10 mouse cellular contexts compared by ENCODE assay signal in the genomic region with DNA sequence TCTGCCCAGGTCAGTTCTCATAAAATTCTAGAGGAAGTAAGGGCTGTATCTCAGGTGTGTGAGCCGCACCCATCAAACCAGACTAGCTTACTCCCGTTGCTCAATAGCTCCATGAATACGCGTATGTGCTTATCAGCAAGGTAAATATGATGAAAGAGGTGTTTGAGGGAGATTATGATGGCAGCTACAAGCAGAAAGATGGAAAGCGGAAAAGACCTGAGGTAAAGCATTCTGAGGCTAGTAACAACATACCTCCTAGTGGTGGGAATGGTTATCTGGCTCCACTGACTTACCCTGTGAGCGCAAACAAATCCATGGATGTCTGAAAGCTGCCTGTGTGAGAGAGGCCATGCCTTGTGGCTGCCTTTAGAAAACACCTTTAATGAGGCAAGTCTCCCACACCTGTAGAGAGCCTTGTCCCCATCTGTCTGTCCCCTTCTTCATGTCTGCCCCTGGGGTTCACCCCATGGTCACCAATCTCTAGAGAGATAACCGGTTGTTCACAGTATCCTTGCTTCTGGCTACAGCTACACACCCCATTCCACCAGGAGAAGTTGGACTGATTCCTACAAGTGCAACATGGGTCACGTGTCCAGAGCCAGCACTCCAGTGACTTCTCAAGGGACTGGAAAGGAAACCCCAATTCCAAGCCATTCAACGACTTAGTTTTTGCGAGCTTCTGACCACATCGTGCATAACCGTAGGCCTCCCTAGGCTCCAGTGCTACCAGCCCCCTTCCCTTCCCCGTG. TPM values are rescaled to one million over a fixed set of nuclear protein-coding genes. Genes with fewer than 3 reads are reported as not detected.
DNase-seq lines count a peak whose midpoint lies in the region; ATAC-seq and TF ChIP-seq lines count a peak whose summit lies in the region.
"Had no signal": no experiment of that assay in that cellular context is flagged by ENCODE, and none has a peak within 500 bp of the region (broad histone marks: within the 10 kb centered on the region; RNA-seq: fewer than 3 reads in every experiment).

No protein-coding gene starts in this region.

- no peak overlapping the region for H3K9ac ChIP-seq in midbrain, postnatal 0 days (replicated peaks; ENCODE audit: low read length, poor library complexity, severe bottlenecking)
- H3K9ac ChIP-seq in midbrain, embryonic 15.5 days, result no peak overlapping the region
- H3K9ac ChIP-seq in limb, embryonic 13.5 days, result no peak overlapping the region
- H3K9ac ChIP-seq in stomach, postnatal 0 days (ENCODE audit: low read length), result no peak overlapping the region
- no peak overlapping the region for H3K9ac ChIP-seq in hindbrain, embryonic 11.5 days (ENCODE audit: low read depth, low read length)
- H3K9ac ChIP-seq in hindbrain, embryonic 14.5 days, result no peak overlapping the region
- H3K9ac ChIP-seq: neural tube, embryonic 12.5 days had no signal

- no peaks in the 10 kb centered on the region for H3K36me3 ChIP-seq in midbrain, postnatal 0 days (ENCODE audit: insufficient read depth, low read length)
- no peaks in the 10 kb centered on the region for H3K36me3 ChIP-seq in midbrain, embryonic 15.5 days (replicated peaks)
- no peaks in the 10 kb centered on the region for H3K36me3 ChIP-seq in limb, embryonic 13.5 days
- no peaks in the 10 kb centered on the region for H3K36me3 ChIP-seq in stomach, postnatal 0 days (ENCODE audit: control insufficient read depth, insufficient read depth, low read length)
- no peaks in the 10 kb centered on the region for H3K36me3 ChIP-seq in hindbrain, embryonic 11.5 days (ENCODE audit: control insufficient read depth, insufficient read depth, low read length)
- no peaks in the 10 kb centered on the region for H3K36me3 ChIP-seq in hindbrain, embryonic 14.5 days (replicated peaks; ENCODE audit: control insufficient read depth, insufficient read depth)
- H3K36me3 ChIP-seq: neural tube, embryonic 12.5 days had no signal

- H3K9me3 ChIP-seq in midbrain, postnatal 0 days (ENCODE audit: low read length), result no peaks in the 10 kb centered on the region
- no peaks in the 10 kb centered on the region for H3K9me3 ChIP-seq in midbrain, embryonic 15.5 days
- H3K9me3 ChIP-seq in limb, embryonic 13.5 days, result no peaks in the 10 kb centered on the region
- H3K9me3 ChIP-seq in stomach, postnatal 0 days (ENCODE audit: control insufficient read depth, low read length), result no peaks in the 10 kb centered on the region
- no peaks in the 10 kb centered on the region for H3K9me3 ChIP-seq in hindbrain, embryonic 11.5 days (ENCODE audit: control insufficient read depth, low read length)
- H3K9me3 ChIP-seq in hindbrain, embryonic 14.5 days (ENCODE audit: control insufficient read depth, low read length), result no peaks in the 10 kb centered on the region
- H3K9me3 ChIP-seq: neural tube, embryonic 12.5 days had no signal

- 82% methylated on average over 13 of the region's 13 CpGs for WGBS in midbrain, postnatal 0 days
- 86% methylated on average over 13 of the region's 13 CpGs for WGBS in midbrain, embryonic 15.5 days
- 58% methylated on average over 13 of the region's 13 CpGs for WGBS in limb, embryonic 13.5 days
- 56% methylated on average over 13 of the region's 13 CpGs for WGBS in stomach, postnatal 0 days
- 87% methylated on average over 13 of the region's 13 CpGs for WGBS in hindbrain, embryonic 11.5 days
- 87% methylated on average over 13 of the region's 13 CpGs for WGBS in hindbrain, embryonic 14.5 days

- 0 out of 2 replicates have a peak, but pooled peaks have one; percentile 8 for TF ChIP-seq CTCF in midbrain, postnatal 0 days (IDR thresholded peaks at IDR 0.05)
- peak; percentile 67 for TF ChIP-seq CTCF in stomach, postnatal 0 days (IDR thresholded peaks at IDR 0.05; ENCODE audit: low read depth)

- H3K4me2 ChIP-seq in midbrain, postnatal 0 days (ENCODE audit: low read depth, low read length, poor library complexity, severe bottlenecking), result no peak overlapping the region
- no peak overlapping the region for H3K4me2 ChIP-seq in midbrain, embryonic 15.5 days
- 0 out of 2 replicates have a peak overlapping the region, but pooled peaks have one; percentile 11 for H3K4me2 ChIP-seq in limb, embryonic 13.5 days (replicated peaks)
- H3K4me2 ChIP-seq in stomach, postnatal 0 days (replicated peaks; ENCODE audit: low read depth), result no peak overlapping the region
- H3K4me2 ChIP-seq in hindbrain, embryonic 11.5 days (replicated peaks; ENCODE audit: low read depth, low read length), result no peak overlapping the region
- H3K4me2 ChIP-seq in hindbrain, embryonic 14.5 days (replicated peaks), result no peak overlapping the region
- H3K4me2 ChIP-seq: neural tube, embryonic 12.5 days had no signal

- no peak for TF ChIP-seq EP300 in stomach, postnatal 0 days (optimal IDR thresholded peaks at IDR 0.05)

- peak; percentile 50 for DNase-seq in adrenal gland, postnatal 10 days
- DNase-seq in adrenal gland, adult 18-20 months (ENCODE audit: low spot score in 2 of 2), result no peak
- no peak for DNase-seq in midbrain, postnatal 0 days (ENCODE audit: low spot score)
- DNase-seq in stomach, postnatal 0 days (ENCODE audit: low spot score), result peak; percentile 62
- no peak for DNase-seq in hindbrain, embryonic 11.5 days (ENCODE audit: low spot score)
- DNase-seq in hindbrain, embryonic 14.5 days (ENCODE audit: low spot score), result no peak
- DNase-seq: gastrocnemius, postnatal 25 days had no signal

- no peak overlapping the region for H3K27ac ChIP-seq in midbrain, postnatal 0 days (ENCODE audit: low read depth, low read length)
- H3K27ac ChIP-seq in midbrain, embryonic 15.5 days, result no peak overlapping the region
- peak overlapping the region; percentile 45; the same call in 1 of the 2 replicates for H3K27ac ChIP-seq in limb, embryonic 13.5 days
- peak overlapping the region; percentile 73 for H3K27ac ChIP-seq in stomach, postnatal 0 days (replicated peaks)
- H3K27ac ChIP-seq in hindbrain, embryonic 11.5 days (ENCODE audit: low read depth, low read length), result no peak overlapping the region
- no peak overlapping the region for H3K27ac ChIP-seq in hindbrain, embryonic 14.5 days
- H3K27ac ChIP-seq: neural tube, embryonic 12.5 days had no signal

- H3K4me1 ChIP-seq in midbrain, postnatal 0 days (ENCODE audit: insufficient read depth, low read length), result no peaks in the 10 kb centered on the region
- H3K4me1 ChIP-seq in midbrain, embryonic 15.5 days, result peaks cover 3% of the 10 kb centered on the region; the same call in 1 of the 2 replicates
- H3K4me1 ChIP-seq in limb, embryonic 13.5 days, result peaks cover 31% of the 10 kb centered on the region
- H3K4me1 ChIP-seq in stomach, postnatal 0 days (replicated peaks; ENCODE audit: control insufficient read depth, insufficient read depth), result no peaks in the 10 kb centered on the region
- no peaks in the 10 kb centered on the region for H3K4me1 ChIP-seq in hindbrain, embryonic 11.5 days (replicated peaks; ENCODE audit: control insufficient read depth, insufficient read depth, low read length)
- H3K4me1 ChIP-seq in hindbrain, embryonic 14.5 days (replicated peaks; ENCODE audit: control insufficient read depth, insufficient read depth, low read length), result no peaks in the 10 kb centered on the region; the same call in 1 of the 2 replicates
- H3K4me1 ChIP-seq: neural tube, embryonic 12.5 days had no signal

- H3K27me3 ChIP-seq in midbrain, postnatal 0 days (ENCODE audit: insufficient read depth, low read length), result no peaks in the 10 kb centered on the region
- H3K27me3 ChIP-seq in midbrain, embryonic 15.5 days (replicated peaks), result no peaks in the 10 kb centered on the region
- no peaks in the 10 kb centered on the region for H3K27me3 ChIP-seq in limb, embryonic 13.5 days
- no peaks in the 10 kb centered on the region for H3K27me3 ChIP-seq in stomach, postnatal 0 days (ENCODE audit: control insufficient read depth, insufficient read depth, low read length)
- no peaks in the 10 kb centered on the region for H3K27me3 ChIP-seq in hindbrain, embryonic 11.5 days (ENCODE audit: control insufficient read depth, insufficient read depth, low read length)
- H3K27me3 ChIP-seq in hindbrain, embryonic 14.5 days (ENCODE audit: control insufficient read depth, insufficient read depth, low read length), result no peaks in the 10 kb centered on the region
- H3K27me3 ChIP-seq: neural tube, embryonic 12.5 days had no signal

- ATAC-seq in midbrain, postnatal 0 days (ENCODE audit: low FRiP score), result no peak
- ATAC-seq in midbrain, embryonic 15.5 days (replicated peaks), result no peak
- no peak for ATAC-seq in limb, embryonic 13.5 days (ENCODE audit: low FRiP score, low read depth)
- ATAC-seq in stomach, postnatal 0 days (ENCODE audit: low FRiP score, low TSS enrichment), result peak; percentile 94
- no peak for ATAC-seq in hindbrain, embryonic 11.5 days (ENCODE audit: low FRiP score)
- ATAC-seq in hindbrain, embryonic 14.5 days (ENCODE audit: low FRiP score), result no peak

- H3K4me3 ChIP-seq in midbrain, postnatal 0 days (ENCODE audit: low read depth, low read length), result no peak overlapping the region
- no peak overlapping the region for H3K4me3 ChIP-seq in midbrain, embryonic 15.5 days
- H3K4me3 ChIP-seq in limb, embryonic 13.5 days, result no peak overlapping the region
- no peak overlapping the region for H3K4me3 ChIP-seq in stomach, postnatal 0 days (ENCODE audit: low read depth, low read length)
- no peak overlapping the region for H3K4me3 ChIP-seq in hindbrain, embryonic 11.5 days (ENCODE audit: low read depth, low read length)
- H3K4me3 ChIP-seq in hindbrain, embryonic 14.5 days (replicated peaks; ENCODE audit: low read length), result no peak overlapping the region
- H3K4me3 ChIP-seq: neural tube, embryonic 12.5 days had no signal

RNA-seq across cellular contexts. Expression of gene Kras, which starts 6.1 kb away (rescaled TPM):
- 10 to 100 TPM; 44.5 to 47.7 TPM for total RNA-seq in adrenal gland, postnatal 10 days (2021)
- 10 to 100 TPM; 39.7 to 50.8 TPM for total RNA-seq in adrenal gland, adult 18-20 months (2021)
- 36.0 and 47.8 TPM in 2 replicates for total RNA-seq in midbrain, postnatal 0 days (2014; rRNA removed)
- polyA plus RNA-seq in midbrain, postnatal 0 days (2015; fragmentation: Nextera tagmentation; extraction: Ambion mirVana), result 64.7 and 80.2 TPM in 2 replicates
- 88.8 and 90.1 TPM in 2 replicates for polyA plus RNA-seq in midbrain, embryonic 15.5 days (2015; fragmentation: Nextera tagmentation; extraction: Ambion mirVana)
- polyA plus RNA-seq in limb, embryonic 13.5 days (2015; fragmentation: Nextera tagmentation; extraction: Ambion mirVana), result 68.6 and 74.9 TPM in 2 replicates
- polyA plus RNA-seq in stomach, postnatal 0 days (2015; fragmentation: Nextera tagmentation; extraction: Ambion mirVana), result 59.2 and 67.2 TPM in 2 replicates
- polyA plus RNA-seq in hindbrain, embryonic 11.5 days (2014; fragmentation: Nextera tagmentation; extraction: Ambion mirVana), result 125 and 129 TPM in 2 replicates
- 109 and 115 TPM in 2 replicates for polyA plus RNA-seq in hindbrain, embryonic 14.5 days (2014; fragmentation: Nextera tagmentation; extraction: Ambion mirVana)

RNA-seq across cellular contexts. Expression of gene Etfrf1, which starts 45.2 kb away (rescaled TPM):
- total RNA-seq in adrenal gland, postnatal 10 days (2021), result 100 to 1,000 TPM; 143 to 163 TPM
- 100 to 1,000 TPM; 113 to 164 TPM for total RNA-seq in adrenal gland, adult 18-20 months (2021)
- total RNA-seq in midbrain, postnatal 0 days (2014; rRNA removed), result 11.9 and 12.2 TPM in 2 replicates
- polyA plus RNA-seq in midbrain, postnatal 0 days (2015; fragmentation: Nextera tagmentation; extraction: Ambion mirVana), result 27.9 TPM in 2 replicates
- polyA plus RNA-seq in midbrain, embryonic 15.5 days (2015; fragmentation: Nextera tagmentation; extraction: Ambion mirVana), result 24.2 and 26.4 TPM in 2 replicates
- 30.4 and 33.5 TPM in 2 replicates for polyA plus RNA-seq in limb, embryonic 13.5 days (2015; fragmentation: Nextera tagmentation; extraction: Ambion mirVana)
- 35.1 and 37.8 TPM in 2 replicates for polyA plus RNA-seq in stomach, postnatal 0 days (2015; fragmentation: Nextera tagmentation; extraction: Ambion mirVana)
- 40.1 and 40.6 TPM in 2 replicates for polyA plus RNA-seq in hindbrain, embryonic 11.5 days (2014; fragmentation: Nextera tagmentation; extraction: Ambion mirVana)
- polyA plus RNA-seq in hindbrain, embryonic 14.5 days (2014; fragmentation: Nextera tagmentation; extraction: Ambion mirVana), result 27.6 and 29.7 TPM in 2 replicates

RNA-seq across cellular contexts. Expression of gene Casc1, which starts 45.3 kb away (rescaled TPM):
- total RNA-seq in adrenal gland, postnatal 10 days (2021), result under 1 TPM; 0.27 to 0.79 TPM
- under 1 TPM; 0.17 to 0.48 TPM for total RNA-seq in adrenal gland, adult 18-20 months (2021)
- total RNA-seq in midbrain, postnatal 0 days (2014; rRNA removed), result 2.2 and 2.8 TPM in 2 replicates
- 0.58 and 1.0 TPM in 2 replicates for polyA plus RNA-seq in midbrain, postnatal 0 days (2015; fragmentation: Nextera tagmentation; extraction: Ambion mirVana)
- polyA plus RNA-seq in midbrain, embryonic 15.5 days (2015; fragmentation: Nextera tagmentation; extraction: Ambion mirVana), result 0.90 and 1.1 TPM in 2 replicates
- 0.46 and 0.56 TPM in 2 replicates for polyA plus RNA-seq in limb, embryonic 13.5 days (2015; fragmentation: Nextera tagmentation; extraction: Ambion mirVana)
- 0.16 and 0.28 TPM in 2 replicates for polyA plus RNA-seq in stomach, postnatal 0 days (2015; fragmentation: Nextera tagmentation; extraction: Ambion mirVana)
- 0.91 and 1.2 TPM in 2 replicates for polyA plus RNA-seq in hindbrain, embryonic 11.5 days (2014; fragmentation: Nextera tagmentation; extraction: Ambion mirVana)
- polyA plus RNA-seq in hindbrain, embryonic 14.5 days (2014; fragmentation: Nextera tagmentation; extraction: Ambion mirVana), result 1.3 and 1.4 TPM in 2 replicates

Comparison
In these comparisons a context has a peak if more than half of its experiments do, and no peak if none do; other contexts are left out.
1. DNase-seq: peak in adrenal gland, postnatal 10 days (single experiment) and stomach, postnatal 0 days (single experiment); none in adrenal gland, adult 18-20 months (0 of 2), midbrain, postnatal 0 days (single experiment), hindbrain, embryonic 11.5 days (single experiment) and hindbrain, embryonic 14.5 days (single experiment).
2. H3K27ac ChIP-seq: peak in limb, embryonic 13.5 days (single experiment) and stomach, postnatal 0 days (single experiment); none in midbrain, postnatal 0 days (single experiment), midbrain, embryonic 15.5 days (single experiment), hindbrain, embryonic 11.5 days (single experiment) and hindbrain, embryonic 14.5 days (single experiment).